Mouse (Mus musculus) MEL (cell line): ENCODE results near the gene Efna3. TPM values are rescaled to one million over a fixed set of nuclear protein-coding genes. Genes with fewer than 3 reads are reported as not detected.

Source experiments
- DNase-seq: peaks from one replicate; pipeline ENCODE4 v3.0.0; 2011; ENCODE audit warnings: low read depth, low spot score
- H3K27ac ChIP-seq: 2 replicates; pipeline ENCODE4 v1.5.1; 2012; ENCODE audit warnings: low read depth, mild to moderate bottlenecking, control low read depth, low read length, moderate library complexity; ENCODE audit not compliant: control insufficient read depth
- H3K27me3 ChIP-seq, 2 experiments: fragments of 150-350 bp in 1 of 2; sonication (generic) in 1 of 2; 2 replicates each; pipeline ENCODE4 v1.6.1; 2012; ENCODE audit warnings: low read length in 2 of 2, mild to moderate bottlenecking in 2 of 2, improper control_type of control experiment in 1 of 2, moderate library complexity in 1 of 2; ENCODE audit not compliant: insufficient read depth in 2 of 2, control insufficient read depth in 1 of 2
- H3K36me3 ChIP-seq, 2 experiments: 2 replicates each; pipeline ENCODE4 v1.6.1; 2012 to 2014; ENCODE audit warnings: low read length in 2 of 2, improper control_type of control experiment in 1 of 2, inconsistent platforms in 1 of 2, mild to moderate bottlenecking in 1 of 2; ENCODE audit not compliant: insufficient read depth in 2 of 2, control insufficient read depth in 1 of 2
- H3K4me1 ChIP-seq, 2 experiments: fragments of 150-350 bp in 1 of 2; sonication (generic) in 1 of 2; 2 replicates each; pipeline ENCODE4 v1.6.1; 2012; ENCODE audit warnings: low read length in 2 of 2, improper control_type of control experiment in 1 of 2, mild to moderate bottlenecking in 1 of 2; ENCODE audit not compliant: insufficient read depth in 2 of 2, control insufficient read depth in 1 of 2
- H3K4me3 ChIP-seq, 2 experiments: fragments of 150-350 bp in 1 of 2; sonication (generic) in 1 of 2; 2 replicates each; pipeline ENCODE4 v1.5.1; 2012; ENCODE audit warnings: low read depth in 2 of 2, low read length in 2 of 2, mild to moderate bottlenecking in 2 of 2, moderate library complexity in 2 of 2, control low read depth in 1 of 2, improper control_type of control experiment in 1 of 2; ENCODE audit not compliant: control insufficient read depth in 1 of 2, insufficient read depth in 1 of 2
- H3K79me2 ChIP-seq: 2 replicates; pipeline ENCODE4 v1.6.1; 2012; ENCODE audit warnings: mild to moderate bottlenecking, low read length, moderate library complexity; ENCODE audit not compliant: control insufficient read depth, poor library complexity, insufficient read depth
- H3K9ac ChIP-seq: 2 replicates; pipeline ENCODE4 v1.6.1; 2012; ENCODE audit warnings: low read depth, mild to moderate bottlenecking, control low read depth, low read length, moderate library complexity; ENCODE audit not compliant: control insufficient read depth, poor library complexity, severe bottlenecking
- H3K9me3 ChIP-seq: fragments of 150-350 bp; sonication (generic); replicated peaks from 2 replicates; pipeline ENCODE4 v1.6.1; 2012; ENCODE audit warnings: mild to moderate bottlenecking, low read length, improper control_type of control experiment, moderate library complexity; ENCODE audit not compliant: insufficient read depth
- BHLHE40 ChIP-seq: IDR thresholded peaks from 2 replicates; pipeline ENCODE4 v1.6.1; 2012; ENCODE audit warnings: low read depth, mild to moderate bottlenecking, inconsistent platforms, low read length, improper control_type of control experiment, borderline replicate concordance
- CHD1 ChIP-seq: IDR thresholded peaks from 2 replicates; pipeline ENCODE4 v1.6.1; 2012; ENCODE audit warnings: low read depth, mild to moderate bottlenecking, inconsistent platforms, low read length, improper control_type of control experiment
- CTCF ChIP-seq, 3 experiments: IDR thresholded peaks in 2 of 3; conservative IDR thresholded peaks in 1 of 3; 2 replicates each; pipeline ENCODE4 v1.5.1; 2011 to 2012; ENCODE audit warnings: low read length in 3 of 3, low read depth in 2 of 3, mild to moderate bottlenecking in 2 of 3, improper control_type of control experiment in 1 of 3, inconsistent platforms in 1 of 3, mixed read lengths in 1 of 3, moderate library complexity in 1 of 3; ENCODE audit not compliant: control insufficient read depth in 1 of 3, insufficient read depth in 1 of 3, poor library complexity in 1 of 3, severe bottlenecking in 1 of 3
- EP300 ChIP-seq, 2 experiments: IDR thresholded peaks; 2 replicates each; pipeline ENCODE4 v1.6.1; 2011; ENCODE audit warnings: improper control_type of control experiment in 2 of 2, low read length in 2 of 2, low read depth in 1 of 2, mild to moderate bottlenecking in 1 of 2
- GATA1 ChIP-seq: IDR thresholded peaks from 2 replicates; pipeline ENCODE4 v1.6.1; 2011; ENCODE audit warnings: low read depth, low read length, improper control_type of control experiment
- HCFC1 ChIP-seq: IDR thresholded peaks from 2 replicates; pipeline ENCODE4 v1.6.1; 2012; ENCODE audit warnings: low read depth, mild to moderate bottlenecking, inconsistent platforms, low read length, improper control_type of control experiment, moderate library complexity
- KAT2A ChIP-seq: conservative IDR thresholded peaks from 2 replicates; pipeline ENCODE4 v1.6.1; 2012; ENCODE audit warnings: low read depth, low read length, improper control_type of control experiment, inconsistent platforms
- MAFK ChIP-seq: IDR thresholded peaks from 2 replicates; pipeline ENCODE4 v1.6.1; 2011; ENCODE audit warnings: low read depth, mild to moderate bottlenecking, low read length, improper control_type of control experiment, borderline replicate concordance
- MAZ ChIP-seq: IDR thresholded peaks from 2 replicates; pipeline ENCODE4 v1.6.1; 2012; ENCODE audit warnings: low read depth, mild to moderate bottlenecking, inconsistent platforms, low read length, improper control_type of control experiment
- MEF2A ChIP-seq: IDR thresholded peaks from 2 replicates; pipeline ENCODE4 v1.6.1; 2014; ENCODE audit warnings: low read depth, mild to moderate bottlenecking, inconsistent platforms, low read length, improper control_type of control experiment; ENCODE audit not compliant: poor library complexity, insufficient replicate concordance, severe bottlenecking; ENCODE audit errors: extremely low read depth
- MXI1 ChIP-seq: IDR thresholded peaks from 2 replicates; pipeline ENCODE4 v1.6.1; 2011; ENCODE audit warnings: mild to moderate bottlenecking, low read depth, low read length, improper control_type of control experiment
- MYB ChIP-seq: IDR thresholded peaks from 2 replicates; pipeline ENCODE4 v1.6.1; 2011; ENCODE audit warnings: mild to moderate bottlenecking, low read depth, low read length, improper control_type of control experiment
- MYC ChIP-seq: IDR thresholded peaks from 2 replicates; pipeline ENCODE4 v1.6.1; 2011; ENCODE audit warnings: low read depth, mild to moderate bottlenecking, low read length, improper control_type of control experiment, moderate library complexity
- NELFE ChIP-seq: IDR thresholded peaks from 2 replicates; pipeline ENCODE4 v1.6.1; 2011; ENCODE audit warnings: low read depth, low read length, improper control_type of control experiment
- NRF1 ChIP-seq: IDR thresholded peaks from 2 replicates; pipeline ENCODE4 v1.6.1; 2014; ENCODE audit warnings: low read depth, mild to moderate bottlenecking, inconsistent platforms, low read length, improper control_type of control experiment, moderate library complexity; ENCODE audit not compliant: poor library complexity, insufficient read depth, severe bottlenecking
- POLR2A ChIP-seq, 2 experiments: IDR thresholded peaks; 2 replicates each; pipeline ENCODE4 v1.6.1; 2011 to 2012; ENCODE audit warnings: low read length in 2 of 2, mild to moderate bottlenecking in 2 of 2, control low read depth in 1 of 2, improper control_type of control experiment in 1 of 2, low read depth in 1 of 2, moderate library complexity in 1 of 2; ENCODE audit not compliant: control insufficient read depth in 1 of 2, insufficient read depth in 1 of 2, poor library complexity in 1 of 2
- RAD21 ChIP-seq: IDR thresholded peaks from 2 replicates; pipeline ENCODE4 v1.6.1; 2011; ENCODE audit warnings: mild to moderate bottlenecking, low read depth, low read length, improper control_type of control experiment
- RCOR1 ChIP-seq: IDR thresholded peaks from 2 replicates; pipeline ENCODE4 v1.6.1; 2012; ENCODE audit warnings: low read depth, mild to moderate bottlenecking, inconsistent platforms, low read length, improper control_type of control experiment
- SIN3A ChIP-seq: IDR thresholded peaks from 2 replicates; pipeline ENCODE4 v1.6.1; 2012; ENCODE audit warnings: low read length, improper control_type of control experiment, inconsistent platforms
- SMC3 ChIP-seq: IDR thresholded peaks from 2 replicates; pipeline ENCODE4 v1.6.1; 2011; ENCODE audit warnings: low read depth, low read length, improper control_type of control experiment
- TBP ChIP-seq: IDR thresholded peaks from 2 replicates; pipeline ENCODE4 v1.8.0; 2011; ENCODE audit warnings: low read depth, low read length, improper control_type of control experiment
- TCF12 ChIP-seq: IDR thresholded peaks from 2 replicates; pipeline ENCODE4 v1.6.1; 2014; ENCODE audit warnings: low read depth, mild to moderate bottlenecking, inconsistent platforms, low read length, improper control_type of control experiment, moderate library complexity
- ZC3H11A ChIP-seq: IDR thresholded peaks from 2 replicates; pipeline ENCODE4 v1.6.1; 2012; ENCODE audit warnings: low read depth, mild to moderate bottlenecking, inconsistent platforms, low read length, improper control_type of control experiment
- ZKSCAN1 ChIP-seq: IDR thresholded peaks from 2 replicates; pipeline ENCODE4 v1.6.1; 2012; ENCODE audit warnings: low read depth, mild to moderate bottlenecking, inconsistent platforms, low read length, improper control_type of control experiment, moderate library complexity
- polyA plus RNA-seq, 2 experiments: library from polyadenylated mRNA; stranded (reverse) in 1 of 2; unstranded in 1 of 2; fragments of >175 nt in 1 of 2; fragments of >200 nt in 1 of 2; gene quantifications; 2 replicates each; pipeline versions ENCODE4 v1.2.1 to v1.2.4; 2012; ENCODE audit warnings: low replicate concordance in 2 of 2, low read depth in 1 of 2; ENCODE audit not compliant: insufficient read length in 2 of 2, insufficient read depth in 1 of 2, missing spikeins in 1 of 2
- total RNA-seq: library from RNA; depleted of rRNA; stranded (reverse); fragments of 300-350 nt; gene quantifications from 2 replicates; pipeline ENCODE4 v1.2.3, GENCODE M21; 2012

The Efna3 gene
- total and polyA plus RNA-seq, 3 experiments: 0.54 to 1.2 TPM; not detected in 1

GRCm38 (mm10) chr3:89315195-89315929 is 7.4 kb downstream of the Efna3 start:
- Histone ChIP-seq H3K4me1 (no peaks in the 10 kb centered on the region; a peak in 1 of 4 replicates), H3K9ac (no peak overlapping the region), H3K36me3 (no peaks in the 10 kb centered on the region), H3K4me3 (no peak overlapping the region), H3K9me3 (no peaks in the 10 kb centered on the region), H3K79me2 (no peaks in the 10 kb centered on the region), H3K27me3 (peaks cover 12 to 36% of the 10 kb centered on the region in 2 experiments), H3K27ac (no peak overlapping the region)
- DNase-seq: peak; percentile 77
- TF ChIP-seq SIN3A (no peak), SMC3 (peak; percentile 68), NRF1 (0 out of 2 replicates have a peak, but pooled peaks have one; percentile 11), RAD21 (peak; percentile 29), ZC3H11A (peak; percentile 36), HCFC1 (0 out of 2 replicates have a peak, but pooled peaks have one; percentile 26), EP300 (IDR thresholded peaks at IDR 0.05; ENCODE audit: low read depth in 1 of 2, low read length in 2 of 2) (no peak), KAT2A (no peak), MXI1 (no peak), MYC (no peak), MAZ (peak; percentile 65; the same call in 1 of the 2 replicates), CTCF (IDR thresholded peaks at IDR 0.05 in 2 of 3, conservative IDR thresholded peaks at IDR 0.05 in 1 of 3; ENCODE audit: control insufficient read depth in 1 of 3, insufficient read depth in 1 of 3, low read depth in 2 of 3, low read length in 3 of 3, poor library complexity in 1 of 3, severe bottlenecking in 1 of 3) (peak; percentile 82 to 100 (median 91)), MAFK (no peak), POLR2A (IDR thresholded peaks at IDR 0.05; ENCODE audit: control insufficient read depth in 1 of 2, insufficient read depth in 1 of 2, low read depth in 1 of 2, low read length in 2 of 2, poor library complexity in 1 of 2) (no peak), BHLHE40 (0 out of 2 replicates have a peak, but pooled peaks have one; percentile 23), TCF12 (no peak)

DNA sequence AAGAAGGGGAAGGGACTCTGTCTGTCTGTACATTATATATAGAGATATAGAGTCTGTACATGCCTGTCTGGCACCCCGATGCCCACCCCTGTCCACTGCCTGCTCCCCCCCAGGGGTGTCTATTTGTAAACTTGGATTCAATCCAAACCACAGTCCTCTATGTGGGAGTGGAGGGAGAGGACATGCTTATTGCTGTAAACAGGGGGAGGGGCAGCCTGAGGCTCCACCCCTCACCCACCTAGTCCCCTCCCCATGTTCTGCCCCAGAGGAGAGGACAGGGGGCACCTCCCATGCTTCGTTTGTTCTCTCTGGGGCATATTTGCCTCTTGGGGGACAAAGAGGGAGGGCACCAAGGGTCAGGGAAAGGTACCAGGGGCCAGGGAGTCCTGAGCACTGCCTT is 8.0 kb downstream of the Efna3 start:
- Histone ChIP-seq H3K4me1 (no peaks in the 10 kb centered on the region; a peak in 1 of 4 replicates), H3K9ac (no peak overlapping the region), H3K27ac (no peak overlapping the region), H3K27me3 (peaks cover 12 to 39% of the 10 kb centered on the region in 2 experiments), H3K36me3 (no peaks in the 10 kb centered on the region), H3K4me3 (no peak overlapping the region), H3K79me2 (no peaks in the 10 kb centered on the region), H3K9me3 (no peaks in the 10 kb centered on the region)
- DNase-seq: no peak
- TF ChIP-seq GATA1 (no peak), MEF2A (no peak), ZKSCAN1 (no peak), NRF1 (no peak), TBP (no peak), SIN3A (no peak), RCOR1 (no peak), NELFE (no peak), BHLHE40 (no peak), RAD21 (no peak), CHD1 (no peak), MAFK (no peak), MYB (no peak)
